Mouse (Mus musculus) adrenal gland, postnatal 10 days (tissue): Measurements from ENCODE around the gene Fez1. TPM values are rescaled to one million over a fixed set of nuclear protein-coding genes. Genes with fewer than 3 reads are reported as not detected.

ENCODE experiments used
- DNase-seq: peaks from one replicate; pipeline ENCODE4 v3.0.0; 2021; ENCODE audit warnings: mixed read lengths
- long read RNA-seq, 2 experiments: library from polyadenylated mRNA; stranded (forward); transcript quantifications; one replicate each; pipeline ENCODE4 v2.0.0; 2021
- total RNA-seq, 2 experiments: library from RNA; stranded (reverse); gene quantifications; 2 replicates each; pipeline ENCODE4 v1.2.3; 2021

Gene Fez1
- total RNA-seq = 1 to 10 TPM; 7.6 to 9.3 TPM
- long read RNA-seq, experiment 1, transcript Fez1-201 (10 exons, 1,794 nt) = major isoform, 20 of 21 reads
- long read RNA-seq, experiment 1, partial matches to known transcripts = 0 of 21 reads
- long read RNA-seq, experiment 1, other reads (novel, unspliced or antisense) = 1 of 21 reads
- long read RNA-seq, experiment 2, transcript Fez1-201 (10 exons, 1,794 nt) = major isoform, 7 of 8 reads
- long read RNA-seq, experiment 2, partial matches to known transcripts = 1 of 8 reads
- long read RNA-seq, experiment 2, other reads (novel, unspliced or antisense) = 0 of 8 reads

- peak; percentile 38 for DNase-seq
These were observed at the start of gene Fez1 for GRCm38 (mm10) chr9:36821644-36822000. Gene Fez1, plus strand, starts transcription at chr9:36821864.

GRCm38 (mm10) chr9:36783921-36784320, 37.7 kb upstream of the Fez1 start:
- peak; percentile 30 for DNase-seq

GRCm38 (mm10) chr9:36792191-36792590, 29.5 kb upstream of the Fez1 start:
- DNase-seq = no peak

GRCm38 (mm10) chr9:36794487-36794886, 27.2 kb upstream of the Fez1 start:
- no peak for DNase-seq

- peak; percentile 51 for DNase-seq
These were observed 26.1 kb upstream of the Fez1 start for GRCm38 (mm10) chr9:36795556-36795955.

GRCm38 (mm10) chr9:36796224-36796623, 25.4 kb upstream of the Fez1 start:
- DNase-seq = no peak

GRCm38 (mm10) chr9:36796781-36797555, 24.7 kb upstream of the Fez1 start, which contains the start of gene Ei24:
Gene Ei24, minus strand, starts transcription at chr9:36797393.
- DNase-seq = peak; percentile 100

GRCm38 (mm10) chr9:36801961-36802360, 19.7 kb upstream of the Fez1 start:
- DNase-seq = no peak

- DNase-seq = no peak
These were observed 18.7 kb upstream of the Fez1 start for GRCm38 (mm10) chr9:36802951-36803350.

- no peak for DNase-seq
These were observed 18.3 kb upstream of the Fez1 start for GRCm38 (mm10) chr9:36803386-36803785.

- DNase-seq = no peak
These were observed 17.7 kb upstream of the Fez1 start for GRCm38 (mm10) chr9:36803926-36804325.

GRCm38 (mm10) chr9:36805256-36805975, 16.2 kb upstream of the Fez1 start:
- no peak for DNase-seq

GRCm38 (mm10) chr9:36808126-36808785, 13.4 kb upstream of the Fez1 start:
- no peak for DNase-seq

GRCm38 (mm10) chr9:36814486-36814885, 7.2 kb upstream of the Fez1 start:
- no peak for DNase-seq

GRCm38 (mm10) chr9:36818905-36819304, 2.8 kb upstream of the Fez1 start:
- no peak for DNase-seq

- no peak for DNase-seq
These were observed 558 bp upstream of the Fez1 start for GRCm38 (mm10) chr9:36820969-36821643.

GRCm38 (mm10) chr9:36822024-36822423, 360 bp downstream of the Fez1 start:
- no peak for DNase-seq

- no peak for DNase-seq
These were observed 5.1 kb downstream of the Fez1 start for GRCm38 (mm10) chr9:36826612-36827363.

GRCm38 (mm10) chr9:36831401-36831800, 9.7 kb downstream of the Fez1 start:
- DNase-seq = no peak

- peak; percentile 82 for DNase-seq
These were observed 10.9 kb downstream of the Fez1 start for GRCm38 (mm10) chr9:36832529-36832928.
